Mouse (Mus musculus) midbrain, embryonic 12.5 days (tissue): ENCODE data around the gene Dchs1. TPM values are rescaled to one million over a fixed set of nuclear protein-coding genes. Genes with fewer than 3 reads are reported as not detected.
A peak's percentile ranks its signal among the peaks of the same experiment; 100 is the strongest.

ENCODE experiments used
- ATAC-seq: fragments of 200-750 bp; cut with Nextera tagmentation; 2 replicates; pipeline ENCODE4 v1.8.0; 2017; ENCODE audit warnings: low read depth, moderate TSS enrichment, moderate library complexity; ENCODE audit not compliant: low FRiP score
- H3K27ac ChIP-seq: fragments of 300-500 bp; sonication (generic); replicated peaks from 2 replicates; pipeline ENCODE4 v1.5.1; 2016; ENCODE audit warnings: mild to moderate bottlenecking
- H3K27me3 ChIP-seq: fragments of 300-500 bp; sonication (generic); 2 replicates; pipeline ENCODE4 v1.6.1; 2016; ENCODE audit warnings: mild to moderate bottlenecking
- H3K36me3 ChIP-seq: fragments of 300-500 bp; sonication (generic); 2 replicates; pipeline ENCODE4 v1.6.1; 2016
- H3K4me1 ChIP-seq: fragments of 300-500 bp; sonication (generic); 2 replicates; pipeline ENCODE4 v1.6.1; 2016
- H3K4me2 ChIP-seq: fragments of 300-500 bp; sonication (generic); replicated peaks from 2 replicates; pipeline ENCODE4 v1.6.1; 2016; ENCODE audit warnings: mild to moderate bottlenecking, moderate library complexity
- H3K4me3 ChIP-seq: fragments of 300-500 bp; sonication (generic); 2 replicates; pipeline ENCODE4 v1.5.1; 2016; ENCODE audit warnings: mild to moderate bottlenecking
- H3K9ac ChIP-seq: fragments of 300-500 bp; sonication (generic); replicated peaks from 2 replicates; pipeline ENCODE4 v1.6.1; 2016; ENCODE audit warnings: mild to moderate bottlenecking, moderate library complexity
- H3K9me3 ChIP-seq: fragments of 300-500 bp; sonication (generic); 2 replicates; pipeline ENCODE4 v1.6.1; 2016; ENCODE audit warnings: mild to moderate bottlenecking
- WGBS: fragments of 180-500 bp; shearing (Covaris S2); methylation state at CpG from one replicate; pipeline ENCODE4 v1.1.7; 2016; 5-methylcytosine and 5-hydroxymethylcytosine counted together
- polyA plus RNA-seq: library from polyadenylated mRNA; unstranded; fragments of >200 nt; fragmentation: Nextera tagmentation; extraction: Ambion mirVana; gene quantifications from 2 replicates; pipeline ENCODE4 v1.2.1, GENCODE M21; 2016

Dchs1 gene
- polyA plus RNA-seq, 1 experiment from 2014 or later: 22.0 TPM

DNA sequence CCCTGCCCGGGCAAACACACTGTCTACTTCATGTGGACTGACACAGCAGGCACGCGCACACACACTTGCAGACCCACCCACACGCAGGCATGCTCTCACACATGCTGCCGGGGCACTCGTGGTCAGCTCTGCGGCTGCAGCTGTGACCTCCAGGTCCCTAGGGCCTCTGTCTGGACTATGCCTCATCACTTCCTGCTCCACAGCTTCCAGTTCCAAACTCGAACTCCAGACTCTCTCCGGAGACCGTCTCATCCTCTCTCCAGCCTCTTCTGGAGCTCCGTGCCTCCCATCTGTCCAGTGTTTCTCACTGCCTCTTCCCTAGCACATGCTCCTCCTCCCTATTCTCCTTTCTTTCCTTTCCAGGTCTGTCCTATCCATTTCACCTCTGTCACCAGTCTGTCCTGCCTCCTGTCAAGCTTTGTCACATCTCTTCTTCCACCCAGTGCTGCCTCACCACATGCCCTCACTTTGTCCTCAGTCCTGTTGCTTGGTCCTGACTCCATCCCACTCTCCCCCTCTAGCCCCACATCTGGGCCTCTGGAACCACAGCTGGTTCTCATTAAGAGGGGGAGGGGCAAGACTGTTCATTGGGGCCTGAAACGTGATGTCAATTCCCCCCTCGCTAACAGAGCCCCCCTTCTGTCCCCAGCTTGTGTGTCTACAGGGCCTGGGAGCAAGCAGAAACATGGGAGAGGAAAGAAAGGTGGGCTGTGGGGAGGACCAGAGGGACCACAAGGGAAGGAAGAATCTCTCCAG lies 9.5 kb downstream of the Dchs1 start:
- Histone ChIP-seq H3K27ac (peak overlapping the region; percentile 11; the same call in 1 of the 2 replicates), H3K4me1 (peaks cover 41% of the 10 kb centered on the region), H3K4me3 (no peak overlapping the region), H3K27me3 (no peaks in the 10 kb centered on the region), H3K36me3 (peaks cover 59% of the 10 kb centered on the region), H3K4me2 (peak overlapping the region; percentile 6; the same call in 1 of the 2 replicates), H3K9ac (peak overlapping the region; percentile 29), H3K9me3 (no peaks in the 10 kb centered on the region)
- peak; percentile 20; the same call in 1 of the 2 replicates for ATAC-seq
- 61% methylated on average over 13 of the region's 13 CpGs for WGBS

DNA sequence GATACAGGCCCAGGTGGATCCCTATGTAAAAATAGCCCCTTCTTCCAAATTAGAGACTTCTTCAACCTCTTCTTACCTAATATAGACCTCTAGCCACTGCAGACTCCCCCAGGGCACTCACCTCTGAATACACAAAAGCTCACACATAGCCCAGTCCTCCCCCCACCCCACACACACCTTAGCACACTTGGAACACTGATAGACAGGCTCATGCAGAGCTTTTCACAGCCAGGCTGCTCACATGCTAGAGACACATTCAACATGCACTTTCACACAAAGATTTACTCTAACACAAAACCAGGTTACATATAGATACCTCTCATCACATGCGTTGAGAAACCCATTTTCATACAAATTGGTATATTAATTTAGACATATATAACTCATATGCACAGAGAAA lies 10.1 kb downstream of the Dchs1 start:
- no peak for ATAC-seq
- Histone ChIP-seq H3K4me3 (no peak overlapping the region), H3K4me2 (no peak overlapping the region), H3K27me3 (no peaks in the 10 kb centered on the region), H3K27ac (no peak overlapping the region), H3K9ac (no peak overlapping the region), H3K9me3 (no peaks in the 10 kb centered on the region), H3K36me3 (peaks cover 60% of the 10 kb centered on the region), H3K4me1 (peaks cover 37% of the 10 kb centered on the region)
- WGBS: 95% methylated on average over 1 of the region's 1 CpGs

DNA sequence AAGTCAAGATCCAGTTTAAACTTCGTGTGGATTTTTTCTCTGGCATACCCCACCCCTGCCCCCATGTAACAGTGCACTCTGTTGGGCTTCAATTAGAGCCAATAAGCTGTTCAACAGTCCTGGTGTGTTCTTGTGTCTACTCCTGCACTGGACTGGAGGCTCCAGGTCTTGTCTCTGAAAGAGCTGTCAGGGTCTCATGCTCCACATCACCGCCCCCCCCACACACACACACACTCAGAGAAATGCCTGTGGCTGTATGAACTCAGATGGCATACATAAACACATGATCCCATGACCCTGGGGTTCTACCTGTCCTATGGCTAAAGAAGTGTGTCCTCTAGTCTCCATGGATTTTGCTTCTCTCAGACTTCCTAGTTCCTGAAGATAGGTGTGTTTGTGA lies 11.4 kb downstream of the Dchs1 start:
- no peak overlapping the region for H3K27ac ChIP-seq
- H3K4me3 ChIP-seq: no peak overlapping the region
- H3K4me2 ChIP-seq: no peak overlapping the region
- no peak for ATAC-seq
- H3K9ac ChIP-seq: no peak overlapping the region
- H3K4me1 ChIP-seq: peaks cover 43% of the 10 kb centered on the region
- peaks cover 60% of the 10 kb centered on the region for H3K36me3 ChIP-seq
- H3K9me3 ChIP-seq: no peaks in the 10 kb centered on the region
- no peaks in the 10 kb centered on the region for H3K27me3 ChIP-seq
- 86% methylated on average over 2 of the region's 2 CpGs for WGBS

DNA sequence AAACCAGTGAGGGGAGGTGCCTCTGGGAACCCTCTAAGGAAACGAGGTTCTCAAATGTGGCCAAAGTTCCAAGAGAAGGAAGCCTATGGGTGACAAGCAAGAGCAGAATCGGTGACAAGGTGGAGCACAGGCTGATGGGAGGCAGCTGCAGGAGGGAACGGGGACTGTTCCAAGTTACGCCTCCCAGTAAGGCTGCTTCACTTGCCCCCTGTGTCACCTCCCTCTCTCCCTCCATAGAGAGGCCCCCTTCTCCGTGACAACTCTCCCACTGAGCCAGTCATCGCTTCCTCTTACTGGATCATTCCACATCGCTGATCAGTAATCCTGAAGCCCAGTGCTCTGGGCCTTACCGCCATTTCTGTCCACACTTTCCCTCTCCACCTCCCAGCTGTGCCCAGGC lies 12.8 kb downstream of the Dchs1 start:
- peaks cover 43% of the 10 kb centered on the region for H3K4me1 ChIP-seq

DNA sequence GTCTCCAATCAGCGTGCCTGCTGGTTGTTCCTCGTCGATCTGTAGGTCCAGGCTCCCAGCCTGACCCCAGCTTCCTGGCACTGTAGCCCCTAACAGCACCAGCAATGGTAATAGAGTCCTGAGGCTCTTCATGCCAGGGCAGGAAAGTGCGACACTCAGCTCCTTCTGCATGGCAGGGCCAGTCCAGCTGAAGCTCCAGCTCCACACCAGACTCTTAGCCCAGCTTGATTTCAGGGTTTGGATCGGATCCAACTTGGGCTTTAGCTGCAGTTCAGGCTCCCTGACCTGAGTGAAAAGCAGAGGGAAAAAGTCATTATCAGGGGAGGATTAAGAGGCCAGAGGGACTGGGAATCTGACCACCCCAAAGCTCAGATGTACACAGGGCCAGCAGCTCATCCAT lies 14.4 kb downstream of the Dchs1 start:
- H3K9me3 ChIP-seq: no peaks in the 10 kb centered on the region
- H3K27ac ChIP-seq: no peak overlapping the region
- H3K27me3 ChIP-seq: no peaks in the 10 kb centered on the region
- H3K9ac ChIP-seq: no peak overlapping the region
- H3K4me1 ChIP-seq: peaks cover 40% of the 10 kb centered on the region
- ATAC-seq: no peak
- H3K4me3 ChIP-seq: no peak overlapping the region
- 82% methylated on average over 5 of the region's 5 CpGs for WGBS
- no peak overlapping the region for H3K4me2 ChIP-seq
- peaks cover 51% of the 10 kb centered on the region for H3K36me3 ChIP-seq

More for the DNA sequence above, 12.8 kb downstream of the Dchs1 start:
- Histone ChIP-seq H3K27ac (no peak overlapping the region), H3K27me3 (no peaks in the 10 kb centered on the region), H3K4me2 (no peak overlapping the region), H3K4me3 (no peak overlapping the region), H3K9ac (no peak overlapping the region), H3K36me3 (peaks cover 61% of the 10 kb centered on the region), H3K9me3 (no peaks in the 10 kb centered on the region)
- WGBS: 43% methylated on average over 8 of the region's 8 CpGs
- peak; percentile 39 for ATAC-seq

DNA sequence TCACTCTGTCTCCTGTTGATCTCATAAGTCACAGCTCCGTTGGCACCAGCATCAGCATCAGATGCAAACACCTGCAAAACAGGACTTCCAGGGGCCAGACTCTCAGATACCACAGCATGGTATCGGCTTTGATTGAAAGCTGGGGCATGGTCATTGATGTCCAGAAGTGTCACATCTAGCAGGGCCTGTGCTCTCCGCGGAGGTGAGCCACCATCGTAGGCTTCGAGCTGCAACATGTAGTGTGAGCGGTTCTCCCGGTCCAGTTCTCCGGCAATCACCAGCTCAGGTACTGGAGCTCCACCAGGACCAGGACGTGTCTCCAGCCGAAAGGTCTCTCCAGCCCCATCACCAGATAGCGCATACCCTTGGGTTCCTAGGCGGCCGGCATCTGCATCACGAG lies 15.1 kb downstream of the Dchs1 start:
- no peak for ATAC-seq
- WGBS: 96% methylated on average over 15 of the region's 15 CpGs
- Histone ChIP-seq H3K4me2 (no peak overlapping the region), H3K27ac (no peak overlapping the region), H3K4me1 (peaks cover 42% of the 10 kb centered on the region), H3K27me3 (no peaks in the 10 kb centered on the region), H3K9me3 (no peaks in the 10 kb centered on the region), H3K9ac (no peak overlapping the region), H3K36me3 (peaks cover 52% of the 10 kb centered on the region), H3K4me3 (no peak overlapping the region)

DNA sequence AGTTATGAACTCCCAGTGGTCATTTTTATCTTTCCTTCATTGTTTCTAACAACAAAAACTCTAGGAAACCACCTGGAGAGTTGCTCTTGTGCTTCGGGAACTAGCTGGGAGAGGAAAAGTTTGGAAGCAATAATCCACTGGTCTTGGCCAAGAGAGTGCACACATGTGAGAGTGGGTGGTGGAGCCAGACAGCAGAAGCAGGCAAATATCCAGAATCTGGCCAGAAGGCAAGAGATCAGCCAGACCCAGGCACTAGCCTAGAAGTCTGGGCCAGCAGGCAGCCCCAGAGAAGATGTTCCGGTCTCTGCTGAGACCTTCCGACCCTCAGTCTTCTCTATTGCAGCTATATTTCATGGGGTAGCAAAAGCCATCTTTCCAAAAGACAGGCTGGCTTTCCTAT lies 17.5 kb downstream of the Dchs1 start:
- Histone ChIP-seq H3K4me3 (no peak overlapping the region), H3K9me3 (no peaks in the 10 kb centered on the region), H3K27me3 (peaks cover 8% of the 10 kb centered on the region), H3K27ac (no peak overlapping the region), H3K9ac (no peak overlapping the region), H3K4me2 (no peak overlapping the region), H3K4me1 (peaks cover 29% of the 10 kb centered on the region), H3K36me3 (peaks cover 64% of the 10 kb centered on the region)
- 93% methylated on average over 3 of the region's 3 CpGs for WGBS
- no peak for ATAC-seq

DNA sequence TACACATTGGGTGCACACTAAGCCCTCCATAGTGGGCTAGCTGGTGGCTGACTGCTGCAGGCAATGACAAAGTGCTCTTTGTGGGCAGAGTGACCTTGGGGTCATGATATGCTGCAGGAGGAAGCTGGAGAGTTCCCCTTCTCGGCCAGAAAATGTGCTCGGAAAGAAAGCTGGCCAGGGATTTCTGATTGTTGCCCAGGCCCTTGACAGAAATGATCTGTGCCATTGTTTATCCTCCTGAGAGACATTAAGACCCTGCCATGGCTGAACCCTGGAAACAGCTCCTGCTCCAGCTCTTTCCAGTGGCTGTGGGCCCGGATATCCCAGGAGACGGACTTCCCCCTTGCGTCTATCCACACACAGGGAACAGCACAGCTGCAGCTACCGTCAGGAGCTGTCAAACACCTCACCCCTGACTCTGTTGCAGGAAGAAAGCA lies 19.7 kb downstream of the Dchs1 start:
- peaks cover 81% of the 10 kb centered on the region for H3K36me3 ChIP-seq
- H3K4me3 ChIP-seq: no peak overlapping the region
- peaks cover 24% of the 10 kb centered on the region for H3K4me1 ChIP-seq
- no peaks in the 10 kb centered on the region for H3K9me3 ChIP-seq
- H3K9ac ChIP-seq: no peak overlapping the region
- WGBS: 22% methylated on average over 6 of the region's 6 CpGs
- ATAC-seq: peak; percentile 42
- no peak overlapping the region; the same call in 1 of the 2 replicates for H3K4me2 ChIP-seq
- peak overlapping the region; percentile 52 for H3K27ac ChIP-seq
- peaks cover 31% of the 10 kb centered on the region for H3K27me3 ChIP-seq

DNA sequence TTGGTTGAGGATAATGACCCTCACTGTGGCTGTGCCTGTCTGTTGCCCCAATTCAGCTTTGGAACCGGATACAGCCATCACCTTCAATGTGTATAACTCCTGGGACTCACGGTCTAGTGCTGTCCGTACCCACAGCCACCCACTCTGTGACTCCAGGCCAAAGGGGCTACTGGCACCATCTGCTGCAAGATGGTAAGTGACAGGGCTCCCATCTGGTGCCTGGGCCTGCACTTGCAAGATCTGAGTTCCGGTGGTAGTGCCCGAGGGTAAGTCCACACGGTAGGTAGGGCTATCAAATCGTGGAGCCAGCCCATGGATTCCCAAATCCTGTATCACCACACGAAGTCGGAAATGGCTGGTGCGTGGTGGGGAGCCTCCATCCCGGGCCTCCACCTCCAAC lies 23.1 kb downstream of the Dchs1 start:
- Histone ChIP-seq H3K4me3 (no peak overlapping the region), H3K9ac (no peak overlapping the region), H3K4me2 (no peak overlapping the region), H3K27ac (no peak overlapping the region), H3K4me1 (peaks cover 19% of the 10 kb centered on the region), H3K36me3 (peaks cover 75% of the 10 kb centered on the region), H3K27me3 (peaks cover 45% of the 10 kb centered on the region), H3K9me3 (no peaks in the 10 kb centered on the region)
- ATAC-seq: no peak
- WGBS: 89% methylated on average over 11 of the region's 11 CpGs

DNA sequence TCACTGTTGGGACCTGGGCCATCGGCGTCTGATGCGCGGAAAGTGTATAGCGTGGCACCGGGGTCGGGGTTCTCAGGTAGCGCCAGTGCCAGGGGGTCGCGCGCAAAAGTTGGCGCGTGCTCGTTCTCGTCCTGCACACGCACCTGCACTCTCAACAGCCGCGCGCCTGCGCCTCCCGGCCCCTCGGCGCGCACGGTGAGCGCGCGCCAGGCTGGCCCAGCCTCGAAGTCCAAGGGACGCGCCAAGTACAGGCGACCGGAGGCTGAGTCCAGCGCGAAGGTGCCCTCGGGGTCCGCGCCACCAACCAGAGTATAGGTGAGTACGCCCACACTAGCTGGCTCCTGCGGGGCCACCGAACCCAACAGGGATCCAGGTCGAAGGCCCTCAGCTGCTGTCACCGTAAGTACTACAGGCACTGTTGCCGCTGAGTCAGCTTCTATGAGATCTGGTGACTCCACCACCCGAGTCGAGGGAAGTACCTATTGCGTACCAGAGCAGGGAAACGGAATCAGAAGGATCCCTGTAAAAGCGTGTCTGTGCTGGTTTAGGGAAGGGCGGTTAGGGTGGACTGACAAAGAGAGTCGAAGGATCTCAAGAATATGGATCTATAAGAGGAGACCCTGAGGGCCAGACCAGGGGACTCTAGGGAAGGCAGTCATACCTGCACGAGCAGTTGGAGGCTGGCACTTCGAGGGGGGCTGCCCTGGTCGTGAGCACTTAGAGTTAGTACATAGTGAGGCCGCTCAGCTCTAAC lies 24.8 kb downstream of the Dchs1 start:
- no peak overlapping the region for H3K4me3 ChIP-seq
- H3K27me3 ChIP-seq: peaks cover 45% of the 10 kb centered on the region
- H3K9me3 ChIP-seq: no peaks in the 10 kb centered on the region
- no peak overlapping the region for H3K27ac ChIP-seq
- H3K36me3 ChIP-seq: peaks cover 90% of the 10 kb centered on the region
- no peak overlapping the region for H3K9ac ChIP-seq
- ATAC-seq: 0 out of 2 replicates have a peak, but pooled peaks have one; percentile 8
- H3K4me2 ChIP-seq: 0 out of 2 replicates have a peak overlapping the region, but pooled peaks have one; percentile 3
- 22% methylated on average over 55 of the region's 55 CpGs for WGBS
- H3K4me1 ChIP-seq: peaks cover 4% of the 10 kb centered on the region

DNA sequence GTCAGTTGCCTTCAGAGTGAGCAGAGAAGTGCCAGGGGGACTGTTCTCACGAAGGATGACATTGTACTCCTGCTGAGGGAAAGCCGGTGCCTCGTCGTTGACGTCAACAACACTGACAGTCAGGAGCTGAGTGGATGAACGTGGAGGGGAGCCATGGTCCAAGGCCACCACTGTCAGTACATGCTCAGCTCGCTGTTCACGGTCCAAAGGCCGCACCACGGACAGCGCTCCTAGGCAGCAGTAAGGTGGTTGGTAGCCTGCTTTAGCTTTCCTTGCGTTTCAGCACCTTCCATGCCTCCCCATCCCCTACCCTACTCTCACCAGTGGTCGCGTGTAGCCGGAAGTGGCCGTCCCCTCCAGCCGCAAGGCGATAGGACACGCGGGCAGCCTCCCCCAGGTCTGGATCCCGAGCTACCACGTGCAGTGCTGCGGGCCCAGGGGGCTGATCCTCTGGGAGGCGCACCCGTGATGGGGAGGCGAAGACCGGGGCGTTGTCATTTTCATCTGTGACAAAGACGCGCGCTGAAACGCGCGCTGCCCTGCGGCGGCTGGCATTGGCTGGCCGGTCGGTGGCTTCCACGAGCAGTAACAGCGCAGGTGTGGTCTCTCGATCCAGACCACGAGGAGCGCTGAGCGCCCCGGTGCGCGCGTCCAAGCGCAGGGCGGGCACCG lies 25.5 kb downstream of the Dchs1 start:
- WGBS: 18% methylated on average over 51 of the region's 51 CpGs
- no peaks in the 10 kb centered on the region for H3K4me1 ChIP-seq
- peaks cover 94% of the 10 kb centered on the region for H3K36me3 ChIP-seq
- H3K9me3 ChIP-seq: no peaks in the 10 kb centered on the region
- no peak overlapping the region for H3K4me3 ChIP-seq
- H3K27ac ChIP-seq: no peak overlapping the region
- ATAC-seq: peak; percentile 4; the same call in 1 of the 2 replicates
- no peak overlapping the region for H3K9ac ChIP-seq
- H3K27me3 ChIP-seq: peaks cover 45% of the 10 kb centered on the region
- H3K4me2 ChIP-seq: 0 out of 2 replicates have a peak overlapping the region, but pooled peaks have one; percentile 3

DNA sequence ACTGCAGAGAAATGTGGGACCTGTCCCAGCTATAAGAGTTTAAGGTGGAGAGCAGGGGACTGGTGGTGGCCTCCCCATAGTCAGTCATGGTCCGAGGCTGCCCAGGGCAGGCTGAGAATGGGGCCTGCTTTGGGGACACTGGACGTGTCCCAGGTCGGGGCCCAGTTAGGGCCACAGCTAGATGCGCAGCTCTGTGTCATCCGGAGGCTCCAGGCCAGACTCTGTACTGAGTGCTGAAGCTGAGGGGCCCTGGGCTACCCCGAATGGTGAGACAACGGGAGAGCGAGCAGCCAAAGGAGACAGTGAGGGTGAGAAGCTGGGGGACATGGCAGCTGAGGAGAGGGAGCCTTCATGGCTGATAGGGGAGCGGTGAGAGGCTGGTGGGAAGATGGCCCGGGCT lies 34.2 kb downstream of the Dchs1 start:
- Histone ChIP-seq H3K4me1 (peaks cover 14% of the 10 kb centered on the region), H3K4me3 (no peak overlapping the region), H3K9ac (no peak overlapping the region), H3K27me3 (no peaks in the 10 kb centered on the region), H3K9me3 (no peaks in the 10 kb centered on the region), H3K36me3 (peaks cover 61% of the 10 kb centered on the region), H3K4me2 (no peak overlapping the region), H3K27ac (peak overlapping the region; percentile 43; the same call in 1 of the 2 replicates)
- WGBS: 91% methylated on average over 10 of the region's 10 CpGs
- ATAC-seq: no peak
